Mouse (Mus musculus) mouse trophoblast stem cell (cell line): ENCODE data around the gene Otub1.

ENCODE experiments used
- in situ Hi-C, 2 experiments: fragments of 300-500 bp; cut with MseI, MboI; formaldehyde crosslinking; loops; 2 replicates in 1 of 2; 3 replicates in 1 of 2; pipeline ENCODE4 v1.15.1; 2025

The Otub1 gene

GRCm38 (mm10) chr19:7209907-7210646, 4.0 kb upstream of the Otub1 start:
- in situ Hi-C loops = loop anchor here (10.0 kb wide), 1 partner anchor 145 kb away; no protein-coding TSS in a partner anchor

GRCm38 (mm10) chr19:7205326-7205725, 790 bp downstream of the Otub1 start:
- in situ Hi-C loops = loop anchor here (10.0 kb wide), 1 partner anchor 141 kb away; no protein-coding TSS in a partner anchor

- in situ Hi-C loops = loop anchor here (10.0 kb wide), 1 partner anchor 140 kb away; no protein-coding TSS in a partner anchor
Measured at GRCm38 (mm10) chr19:7204898-7205297, 1.2 kb downstream of the Otub1 start.

GRCm38 (mm10) chr19:7200427-7200826, 5.7 kb downstream of the Otub1 start:
- in situ Hi-C loops = loop anchor here (10.0 kb wide), 1 partner anchor 136 kb away; no protein-coding TSS in a partner anchor

GRCm38 (mm10) chr19:7199089-7199488, 7.0 kb downstream of the Otub1 start:
- in situ Hi-C loops = no loop called here

GRCm38 (mm10) chr19:7197445-7197844, 8.7 kb downstream of the Otub1 start:
- in situ Hi-C loops = no loop called here

GRCm38 (mm10) chr19:7196741-7197270, 9.3 kb downstream of the Otub1 start:
- in situ Hi-C loops = no loop called here

GRCm38 (mm10) chr19:7195900-7196728, 10.0 kb downstream of the Otub1 start:
- in situ Hi-C loops = no loop called here

- in situ Hi-C loops = no loop called here
Measured at GRCm38 (mm10) chr19:7192561-7192967, 13.6 kb downstream of the Otub1 start.

- in situ Hi-C loops = no loop called here
Measured at GRCm38 (mm10) chr19:7191639-7192038, 14.5 kb downstream of the Otub1 start.

- in situ Hi-C loops = no loop called here
Measured at GRCm38 (mm10) chr19:7190986-7191385, 15.1 kb downstream of the Otub1 start.

- in situ Hi-C loops = no loop called here
Measured at GRCm38 (mm10) chr19:7189026-7189425, 17.1 kb downstream of the Otub1 start.

GRCm38 (mm10) chr19:7187157-7187556, 19.0 kb downstream of the Otub1 start:
- in situ Hi-C loops = no loop called here

- in situ Hi-C loops = no loop called here
Measured at GRCm38 (mm10) chr19:7185715-7186291, 20.3 kb downstream of the Otub1 start.

GRCm38 (mm10) chr19:7185059-7185458, 21.1 kb downstream of the Otub1 start:
- in situ Hi-C loops = no loop called here

GRCm38 (mm10) chr19:7183419-7183818, 22.7 kb downstream of the Otub1 start:
- in situ Hi-C loops = no loop called here

GRCm38 (mm10) chr19:7182273-7182949, 23.7 kb downstream of the Otub1 start:
- in situ Hi-C loops = no loop called here

- in situ Hi-C loops = no loop called here
Measured at GRCm38 (mm10) chr19:7181496-7181895, 24.6 kb downstream of the Otub1 start.

- in situ Hi-C loops = no loop called here
Measured at GRCm38 (mm10) chr19:7180756-7181405, 25.2 kb downstream of the Otub1 start.

GRCm38 (mm10) chr19:7178841-7179452, 27.2 kb downstream of the Otub1 start:
- in situ Hi-C loops = no loop called here
